11 mouse cellular contexts compared by ENCODE assay signal in the genomic region with DNA sequence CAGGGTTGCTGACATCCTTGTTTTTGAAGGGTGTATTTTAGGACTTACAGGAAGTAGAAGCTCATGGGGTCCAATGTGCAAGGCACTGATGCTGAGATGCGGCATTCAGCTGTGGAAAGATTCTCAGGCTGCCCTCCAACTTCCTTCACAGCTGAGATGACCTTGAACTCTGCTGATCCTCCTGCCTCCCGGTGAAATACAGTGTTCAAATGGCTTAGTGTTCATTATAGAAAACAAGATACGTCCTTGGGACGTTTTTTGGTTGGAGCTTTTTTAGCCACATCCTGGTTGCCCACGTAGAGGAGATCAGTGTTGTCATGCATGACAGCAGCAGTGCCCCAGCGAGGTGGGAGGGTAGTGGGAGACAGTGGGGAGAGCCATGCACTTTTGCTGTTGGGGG. TPM values are rescaled to one million over a fixed set of nuclear protein-coding genes. Genes with fewer than 3 reads are reported as not detected.
DNase-seq lines count a peak whose midpoint lies in the region; ATAC-seq lines count a peak whose summit lies in the region.
"Had no signal": no experiment of that assay in that cellular context is flagged by ENCODE, and none has a peak within 500 bp of the region (broad histone marks: within the 10 kb centered on the region; RNA-seq: fewer than 3 reads in every experiment).

No protein-coding gene starts in this region.

- no peaks in the 10 kb centered on the region for H3K27me3 ChIP-seq in liver, embryonic 15.5 days

- 0 out of 2 replicates have a peak overlapping the region, but pooled peaks have one; percentile 25 for H3K4me2 ChIP-seq in liver, embryonic 15.5 days

- whole genome bisulfite sequencing in liver, embryonic 15.5 days (ENCODE audit: insufficient replicate concordance) = 45% methylated on average over 6 of the region's 6 CpGs

- no peak overlapping the region for H3K27ac ChIP-seq in liver, embryonic 15.5 days (replicated peaks)

- H3K4me3 ChIP-seq in liver, embryonic 15.5 days (replicated peaks) = no peak overlapping the region

- DNase-seq in cerebellum, adult 8-10 months = peak; percentile 6
- DNase-seq in cerebellum, postnatal 25 days = no peak
- peak; percentile 54 for DNase-seq in kidney, adult 9 months
- DNase-seq in kidney, postnatal 10 days = no peak
- DNase-seq in CD4-positive, CD25-positive, alpha-beta regulatory T cell, adult 2 months (ENCODE audit: low read depth, low spot score) = peak; percentile 54
- no peak for DNase-seq in right cerebral cortex, postnatal 10 days (ENCODE audit: low spot score in 2 of 2)
- no peak for DNase-seq in adrenal gland, adult 18-20 months (ENCODE audit: low spot score in 2 of 2)
- DNase-seq: layer of hippocampus, adult 9-11 months; right cerebral cortex, postnatal 4 days had no signal

- H3K36me3 ChIP-seq in liver, embryonic 15.5 days (replicated peaks) = peaks cover 89% of the 10 kb centered on the region

- H3K9me3 ChIP-seq in liver, embryonic 15.5 days (replicated peaks) = no peaks in the 10 kb centered on the region

- no peak overlapping the region for H3K9ac ChIP-seq in liver, embryonic 15.5 days

- peaks cover 79% of the 10 kb centered on the region for H3K4me1 ChIP-seq in liver, embryonic 15.5 days (replicated peaks)

- no peak for ATAC-seq in liver, embryonic 15.5 days (ENCODE audit: insufficient read depth)
- ATAC-seq: forebrain, embryonic 14.5 days had no signal

RNA-seq across cellular contexts. Expression of a gene that starts 5.1 kb away (rescaled TPM):
- 142 and 147 TPM in 2 replicates for polyA plus RNA-seq in liver, embryonic 15.5 days (2015; fragmentation: Nextera tagmentation; extraction: Ambion mirVana)
- total RNA-seq in adrenal gland, adult 18-20 months (2021) = 100 to 1,000 TPM; 142 to 147 TPM

RNA-seq across cellular contexts. Expression of a gene that starts 22.6 kb away (rescaled TPM):
- 0.10 and 0.12 TPM in 2 replicates for polyA plus RNA-seq in liver, embryonic 15.5 days (2015; fragmentation: Nextera tagmentation; extraction: Ambion mirVana)
- total RNA-seq in adrenal gland, adult 18-20 months (2021) = under 1 TPM in 1 of 2 experiments, not detected in 1; 0.13 TPM
- polyA plus RNA-seq: forebrain, embryonic 14.5 days had no signal

RNA-seq across cellular contexts. Expression of a gene that starts 43.4 kb away (rescaled TPM):
- polyA plus RNA-seq in liver, embryonic 15.5 days (2015; fragmentation: Nextera tagmentation; extraction: Ambion mirVana) = 4.6 and 5.1 TPM in 2 replicates
- 1 to 10 TPM; 1.8 to 8.5 TPM for total RNA-seq in adrenal gland, adult 18-20 months (2021)

Comparison
In these comparisons a context has a peak if more than half of its experiments do, and no peak if none do; other contexts are left out.
1. DNase-seq: peak in cerebellum, adult 8-10 months (single experiment), kidney, adult 9 months (single experiment) and CD4-positive, CD25-positive, alpha-beta regulatory T cell, adult 2 months (single experiment); none in cerebellum, postnatal 25 days (0 of 2), kidney, postnatal 10 days (single experiment), right cerebral cortex, postnatal 10 days (0 of 2) and adrenal gland, adult 18-20 months (0 of 2).